Mouse (Mus musculus): Measurements from ENCODE around the gene Srgap3.

DNA sequence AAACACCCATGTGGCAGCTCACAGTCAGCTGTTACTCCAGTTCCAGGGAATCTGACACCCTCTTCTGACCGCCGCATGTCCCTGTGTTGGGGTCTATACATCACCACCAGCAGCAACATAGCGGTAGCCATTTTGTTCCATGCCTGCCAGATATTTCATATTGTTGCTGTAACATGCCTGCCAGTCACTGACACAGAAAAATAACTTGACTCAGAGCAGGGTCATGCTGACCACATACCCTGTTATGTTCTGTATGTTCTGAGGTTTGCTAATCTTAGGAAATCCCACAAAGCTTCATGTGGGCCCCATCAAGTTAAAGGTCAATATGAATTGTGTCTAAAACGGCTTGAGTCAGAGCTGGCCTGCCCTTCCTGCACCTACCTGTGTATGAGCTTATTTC lies 30.2 kb upstream of the Srgap3 start:
- TF ChIP-seq CTCF (IDR thresholded peaks at IDR 0.05; ENCODE audit: control insufficient read depth, insufficient read depth, insufficient replicate concordance, low read depth, low read length) (no peak), POLR2A (IDR thresholded peaks at IDR 0.05; ENCODE audit: control insufficient read depth, low read depth, low read length) (no peak)
